Mouse (Mus musculus) erythroblast, embryonic 14.5 days (primary cell): ENCODE results near the gene Il2rb. TPM values are rescaled to one million over a fixed set of nuclear protein-coding genes. Genes with fewer than 3 reads are reported as not detected.

Experiments used
- H3K27me3 ChIP-seq: 2 replicates; pipeline ENCODE4 v1.6.1; 2012; ENCODE audit warnings: inconsistent platforms; ENCODE audit not compliant: control insufficient read depth
- H3K36me3 ChIP-seq: 2 replicates; pipeline ENCODE4 v1.6.1; 2012; ENCODE audit warnings: mild to moderate bottlenecking, inconsistent platforms; ENCODE audit not compliant: control insufficient read depth
- H3K4me1 ChIP-seq: 2 replicates; pipeline ENCODE4 v1.6.1; 2012; ENCODE audit warnings: inconsistent platforms; ENCODE audit not compliant: control insufficient read depth
- H3K4me3 ChIP-seq: replicated peaks from 2 replicates; pipeline ENCODE3; 2012; ENCODE audit warnings: moderate library complexity, mild to moderate bottlenecking, inconsistent platforms
- H3K9me3 ChIP-seq: 2 replicates; pipeline ENCODE4 v1.6.1; 2012; ENCODE audit warnings: low read length, inconsistent platforms, mixed read lengths; ENCODE audit not compliant: control insufficient read depth
- GATA1 ChIP-seq: IDR thresholded peaks from 2 replicates; pipeline ENCODE4 v1.6.1; 2012; ENCODE audit warnings: low read length, inconsistent platforms, mixed read lengths
- TAL1 ChIP-seq: IDR thresholded peaks from 3 replicates; pipeline ENCODE4 v1.6.1; 2012; ENCODE audit warnings: low read length, inconsistent platforms, mixed read lengths
- polyA plus RNA-seq: library from polyadenylated mRNA; stranded (reverse); fragments of >175 nt; gene quantifications from 2 replicates; pipeline ENCODE4 v1.2.3, GENCODE M21; 2012

The Il2rb gene
- polyA plus RNA-seq = 0.01 TPM in 1 of 2 replicates, not detected in the other

- Histone ChIP-seq H3K4me3 (no peak within 1 kb of the TSS), H3K27me3 (no peaks in the 10 kb centered on the region), H3K36me3 (no peaks in the 10 kb centered on the region), H3K4me1 (no peaks in the 10 kb centered on the region), H3K9me3 (no peaks in the 10 kb centered on the region)
- TF ChIP-seq GATA1 (no peak), TAL1 (no peak)
These were observed at the start of gene Il2rb for GRCm38 (mm10) chr15:78494968-78495406. Gene Il2rb (minus strand): TSS chr15:78495271.

GRCm38 (mm10) chr15:78544561-78545001, 49.5 kb upstream of the Il2rb start, which contains the start of gene Sstr3:
Gene Sstr3 (minus strand): TSS chr15:78544685.
- Histone ChIP-seq H3K4me3 (no peak within 1 kb of the TSS), H3K4me1 (peaks cover 6% of the 10 kb centered on the region), H3K36me3 (no peaks in the 10 kb centered on the region), H3K27me3 (peaks cover 2% of the 10 kb centered on the region), H3K9me3 (no peaks in the 10 kb centered on the region)
- TF ChIP-seq TAL1 (no peak), GATA1 (no peak)

GRCm38 (mm10) chr15:78544041-78544440, 49.0 kb upstream of the Il2rb start:
- H3K4me1 ChIP-seq = peaks cover 6% of the 10 kb centered on the region
- H3K4me3 ChIP-seq = no peak overlapping the region
- TF ChIP-seq TAL1 (no peak), GATA1 (no peak)
- peaks cover 2% of the 10 kb centered on the region for H3K27me3 ChIP-seq
- H3K36me3 ChIP-seq = no peaks in the 10 kb centered on the region
- H3K9me3 ChIP-seq = no peaks in the 10 kb centered on the region

GRCm38 (mm10) chr15:78542767-78543303, 47.8 kb upstream of the Il2rb start:
- Histone ChIP-seq H3K36me3 (no peaks in the 10 kb centered on the region), H3K4me3 (no peak overlapping the region), H3K4me1 (no peaks in the 10 kb centered on the region), H3K27me3 (peaks cover 2% of the 10 kb centered on the region), H3K9me3 (no peaks in the 10 kb centered on the region)
- TF ChIP-seq TAL1 (no peak), GATA1 (no peak)

GRCm38 (mm10) chr15:78542098-78542766, 47.2 kb upstream of the Il2rb start:
- no peak for TF ChIP-seq TAL1
- no peak for TF ChIP-seq GATA1
- H3K4me1 ChIP-seq = no peaks in the 10 kb centered on the region
- H3K27me3 ChIP-seq = peaks cover 2% of the 10 kb centered on the region

GRCm38 (mm10) chr15:78541606-78542005, 46.5 kb upstream of the Il2rb start:
- no peaks in the 10 kb centered on the region for H3K36me3 ChIP-seq
- H3K27me3 ChIP-seq = peaks cover 2% of the 10 kb centered on the region
- TF ChIP-seq GATA1 (no peak), TAL1 (no peak)
- H3K9me3 ChIP-seq = no peaks in the 10 kb centered on the region
- H3K4me3 ChIP-seq = no peak overlapping the region
- no peaks in the 10 kb centered on the region for H3K4me1 ChIP-seq

More at GRCm38 (mm10) chr15:78542098-78542766, 47.2 kb upstream of the Il2rb start:
- H3K9me3 ChIP-seq = no peaks in the 10 kb centered on the region
- no peak overlapping the region for H3K4me3 ChIP-seq
- no peaks in the 10 kb centered on the region for H3K36me3 ChIP-seq

- Histone ChIP-seq H3K4me3 (no peak overlapping the region), H3K9me3 (no peaks in the 10 kb centered on the region), H3K36me3 (no peaks in the 10 kb centered on the region), H3K4me1 (no peaks in the 10 kb centered on the region), H3K27me3 (peaks cover 2% of the 10 kb centered on the region)
- TF ChIP-seq GATA1 (no peak), TAL1 (no peak)
These were observed 46.0 kb upstream of the Il2rb start for GRCm38 (mm10) chr15:78541036-78541435.

- H3K36me3 ChIP-seq = no peaks in the 10 kb centered on the region
- H3K27me3 ChIP-seq = peaks cover 4% of the 10 kb centered on the region; the same call in 1 of the 2 replicates
- no peak overlapping the region for H3K4me3 ChIP-seq
- H3K4me1 ChIP-seq = peaks cover 4% of the 10 kb centered on the region
- no peaks in the 10 kb centered on the region for H3K9me3 ChIP-seq
- TF ChIP-seq TAL1 (no peak), GATA1 (no peak)
These were observed 40.8 kb upstream of the Il2rb start for GRCm38 (mm10) chr15:78535723-78536421.

- Histone ChIP-seq H3K4me3 (no peak overlapping the region), H3K9me3 (no peaks in the 10 kb centered on the region), H3K4me1 (peaks cover 4% of the 10 kb centered on the region), H3K27me3 (peaks cover 8% of the 10 kb centered on the region; the same call in 1 of the 2 replicates), H3K36me3 (no peaks in the 10 kb centered on the region)
- TF ChIP-seq TAL1 (no peak), GATA1 (no peak)
These were observed 38.3 kb upstream of the Il2rb start for GRCm38 (mm10) chr15:78533346-78533835.
